Comparison of ENCODE assay signal across 8 mouse cellular contexts in the genomic region with DNA sequence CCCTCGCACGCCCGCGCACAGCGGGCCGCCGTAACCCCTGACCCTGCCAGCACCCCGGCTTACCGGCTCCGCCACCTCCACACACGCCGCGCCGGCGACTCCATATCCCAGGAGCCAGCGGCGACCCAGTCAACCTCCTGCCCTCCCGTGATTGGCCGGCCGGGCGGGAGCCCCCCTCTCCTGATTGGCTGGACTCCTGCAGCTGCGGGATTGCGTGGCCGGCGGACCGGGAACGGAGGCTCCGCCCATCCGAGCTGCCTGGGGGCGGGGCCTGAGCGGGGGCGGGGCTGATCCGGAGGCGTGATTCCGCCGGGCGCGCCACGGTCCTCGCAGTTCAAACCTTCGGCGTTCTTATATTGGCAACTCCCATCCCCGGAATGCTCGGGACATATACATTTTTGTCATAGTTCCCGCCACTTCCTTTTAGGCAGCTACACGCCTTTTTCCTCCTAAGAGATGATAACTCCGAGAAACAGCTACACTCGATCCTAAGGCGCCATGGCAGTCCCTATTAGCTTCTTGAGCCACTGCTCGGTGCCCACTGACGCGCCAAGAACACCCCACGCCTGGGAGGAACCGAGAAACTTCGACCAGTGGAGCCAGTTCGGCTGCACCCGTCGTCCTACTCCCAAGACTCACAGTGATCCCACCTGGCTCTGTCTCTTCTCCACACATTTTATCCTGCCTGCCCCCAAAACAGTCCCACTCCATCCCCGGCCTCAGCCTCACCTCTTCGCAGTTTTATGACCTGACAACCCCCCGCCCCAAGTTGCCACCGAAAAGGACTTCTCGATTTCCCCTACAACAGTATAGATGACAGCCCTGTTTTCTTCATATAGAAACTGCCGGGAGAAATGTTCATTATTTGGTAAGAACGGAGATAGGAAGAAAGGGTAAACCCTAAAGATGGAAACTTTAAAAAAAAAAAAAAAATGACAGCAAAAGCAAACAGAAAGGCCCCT. TPM values are rescaled to one million over a fixed set of nuclear protein-coding genes. Genes with fewer than 3 reads are reported as not detected.
A peak's percentile ranks its signal among the peaks of the same experiment; 100 is the strongest.
DNase-seq lines count a peak whose midpoint lies in the region; ATAC-seq lines count a peak whose summit lies in the region.

No protein-coding gene starts in this region.

- peak; percentile 90 for ATAC-seq in common myeloid progenitor, adult 5-6 weeks (replicated peaks; ENCODE audit: low read depth, poor library complexity, severe bottlenecking)
- ATAC-seq in megakaryocyte progenitor cell, adult 5-6 weeks (replicated peaks; ENCODE audit: poor library complexity), result peak; percentile 85

- peak; percentile 97 for DNase-seq in ZHBTc4 (ENCODE audit: low read depth, low spot score)
- DNase-seq in gastrocnemius, adult 8-10 months (ENCODE audit: low spot score in 2 of 2), result peak; percentile 94 to 96
- peak; percentile 94 for DNase-seq in induced T-regulatory cell, adult 2 months (ENCODE audit: low read depth)
- peak; percentile 92 to 96 for DNase-seq in left cerebral cortex, adult 9 months (ENCODE audit: low spot score in 2 of 2)
- DNase-seq in right cerebral cortex, postnatal 14 days, result peak; percentile 95
- DNase-seq in urinary bladder, postnatal 36 days (ENCODE audit: low spot score in 2 of 2), result peak; percentile 94 to 97

RNA-seq across cellular contexts. Expression of a gene that starts 1.2 kb away (rescaled TPM):
- not detected in 2 replicates for total RNA-seq in common myeloid progenitor, adult 5-6 weeks (2017)
- under 1 TPM in 1 of 4 experiments, not detected in 3; 0.12 TPM for total RNA-seq in gastrocnemius, adult 8-10 months (2022)
- total RNA-seq in megakaryocyte progenitor cell, adult 5-6 weeks (2015), result not detected in 2 replicates
- not detected in 2 replicates for total RNA-seq in megakaryocyte progenitor cell, adult 5-6 weeks (2017)

RNA-seq across cellular contexts. Expression of a gene that starts 1.7 kb away (rescaled TPM):
- 19.7 and 30.4 TPM in 2 replicates for total RNA-seq in common myeloid progenitor, adult 5-6 weeks (2017)
- 10 to 100 TPM; 31.0 to 39.7 (median 36.9) TPM for total RNA-seq in gastrocnemius, adult 8-10 months (2022)
- 8.2 and 12.0 TPM in 2 replicates for total RNA-seq in megakaryocyte progenitor cell, adult 5-6 weeks (2015)
- total RNA-seq in megakaryocyte progenitor cell, adult 5-6 weeks (2017), result 11.0 and 14.6 TPM in 2 replicates

RNA-seq across cellular contexts. Expression of a gene that starts 45.6 kb away (rescaled TPM):
- 20.1 and 30.2 TPM in 2 replicates for total RNA-seq in common myeloid progenitor, adult 5-6 weeks (2017)
- 1 to 10 TPM; 6.6 to 7.9 (median 7.0) TPM for total RNA-seq in gastrocnemius, adult 8-10 months (2022)
- 35.7 and 37.2 TPM in 2 replicates for total RNA-seq in megakaryocyte progenitor cell, adult 5-6 weeks (2015)
- total RNA-seq in megakaryocyte progenitor cell, adult 5-6 weeks (2017), result 22.0 and 22.2 TPM in 2 replicates

RNA-seq across cellular contexts. Expression of a gene that starts 58.8 kb away (rescaled TPM):
- total RNA-seq in common myeloid progenitor, adult 5-6 weeks (2017), result not detected in 2 replicates
- total RNA-seq in gastrocnemius, adult 8-10 months (2022), result not detected
- total RNA-seq in megakaryocyte progenitor cell, adult 5-6 weeks (2015), result not detected in 2 replicates
- not detected in 2 replicates for total RNA-seq in megakaryocyte progenitor cell, adult 5-6 weeks (2017)

Comparison
In these comparisons a context has a peak if more than half of its experiments do, and no peak if none do; other contexts are left out.
1. Peak in every context shown above with its lines: DNase-seq and ATAC-seq.